Mouse (Mus musculus) urinary bladder, postnatal 4 days (tissue): Measurements from ENCODE around the gene Kmo.

Experiments used
- DNase-seq, 2 experiments: peaks; one replicate each; pipeline ENCODE4 v3.0.0; 2021 to 2022; ENCODE audit warnings: low spot score in 2 of 2

Gene Kmo

DNA sequence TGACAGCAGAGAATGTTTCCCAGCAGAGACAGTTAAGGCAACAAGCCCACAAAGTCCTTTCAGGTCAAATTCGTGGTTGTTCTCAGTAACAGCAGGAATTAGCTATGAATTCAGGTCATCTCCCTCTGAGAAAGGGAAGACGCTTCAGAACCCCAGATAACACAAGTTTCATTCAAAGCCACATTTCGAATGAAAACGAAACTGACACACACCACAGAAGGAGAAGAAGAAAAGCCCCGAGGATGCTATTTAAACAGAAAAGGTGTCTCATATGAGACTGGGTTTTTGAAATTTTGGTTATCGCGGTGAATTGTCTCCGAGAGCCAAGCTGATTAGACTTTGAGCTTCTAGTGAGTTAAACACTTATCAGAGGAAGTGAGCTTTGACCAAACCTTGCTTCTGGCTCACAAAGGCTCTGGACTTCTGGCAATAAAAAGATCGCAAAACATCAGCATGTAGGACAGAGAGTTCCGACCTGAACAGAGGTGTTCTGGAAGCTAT, 11.6 kb downstream of the Kmo start:
- no peak for DNase-seq

GRCm38 (mm10) chr1:175632470-175632869, 12.3 kb downstream of the Kmo start:
- no peak for DNase-seq

DNA sequence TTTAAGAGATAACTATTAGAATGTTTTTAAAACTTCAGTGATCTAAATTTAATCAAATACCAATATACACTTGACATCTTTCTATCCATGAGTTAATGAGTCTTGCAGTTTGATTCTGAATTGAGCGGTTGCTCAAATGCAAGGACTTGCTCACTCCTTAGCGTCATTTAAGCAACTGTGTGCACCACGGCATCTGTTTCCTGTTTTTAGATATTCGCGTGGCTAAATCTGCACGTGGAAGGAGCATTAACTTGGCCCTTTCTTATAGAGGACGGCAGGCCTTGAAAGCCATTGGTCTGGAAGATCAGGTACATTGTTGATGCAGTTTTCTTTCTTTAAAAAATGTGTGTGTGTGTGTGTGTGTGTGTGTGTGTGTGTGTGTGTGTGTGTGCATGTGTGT, 17.5 kb downstream of the Kmo start:
- no peak for DNase-seq

DNA sequence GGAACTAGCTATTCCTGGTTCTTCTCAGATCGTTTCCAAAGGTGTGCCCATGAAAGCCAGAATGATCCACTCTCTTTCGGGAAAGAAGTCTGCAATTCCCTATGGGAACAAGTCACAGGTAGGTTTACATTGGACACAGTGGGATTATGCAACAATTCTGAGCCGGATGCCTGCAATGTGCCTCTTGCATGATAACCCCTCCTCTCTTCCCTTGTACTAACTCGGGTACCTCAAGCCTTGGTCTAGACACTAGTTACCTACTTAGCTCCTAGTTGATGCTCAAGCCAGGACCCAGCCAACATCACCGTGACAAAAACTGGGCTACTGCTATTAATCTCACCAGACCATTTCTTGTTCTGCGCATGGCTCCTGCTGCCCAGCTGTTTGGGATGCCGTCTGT, 18.9 kb downstream of the Kmo start:
- DNase-seq, result no peak

- DNase-seq, result no peak
These were observed 20.4 kb downstream of the Kmo start for GRCm38 (mm10) chr1:175640435-175641150.

DNA sequence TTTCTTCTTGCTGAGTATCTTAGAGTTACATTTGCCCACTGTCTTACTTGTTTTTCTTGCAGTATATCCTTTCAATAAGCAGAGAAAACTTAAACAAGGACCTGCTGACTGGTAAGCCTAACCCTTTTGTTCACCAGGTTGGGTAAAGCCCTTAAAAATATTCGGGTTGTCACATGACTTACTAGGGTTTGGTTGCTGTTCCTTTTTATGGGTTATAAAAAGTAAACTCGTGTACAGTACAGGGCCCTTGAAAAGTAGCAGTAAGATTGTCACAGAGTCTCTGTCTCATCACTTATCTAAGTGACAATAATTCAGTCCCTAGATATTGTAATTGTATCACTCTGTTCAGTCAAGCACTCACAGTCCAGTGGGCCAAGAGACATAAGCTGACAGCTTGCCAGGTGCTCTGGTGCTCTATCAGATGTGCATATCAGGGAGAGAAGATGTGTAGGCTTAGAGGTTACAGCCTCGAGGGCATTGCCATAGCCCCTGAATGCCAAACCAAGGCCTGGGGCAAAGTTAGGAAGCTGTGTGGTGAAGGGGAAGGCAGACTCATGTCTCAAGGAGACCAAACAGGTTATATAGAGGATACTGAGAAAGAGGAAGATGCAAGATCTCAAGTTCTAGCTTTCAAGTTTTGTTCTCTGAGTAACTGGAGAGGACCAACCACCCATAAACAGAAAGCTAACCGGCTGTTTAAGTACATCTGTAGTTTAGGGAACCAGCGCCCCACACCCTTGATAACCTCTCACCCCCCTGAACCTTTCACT, 23.5 kb downstream of the Kmo start:
- no peak for DNase-seq

- no peak for DNase-seq
These were observed 26.8 kb downstream of the Kmo start for GRCm38 (mm10) chr1:175646952-175647351.

DNA sequence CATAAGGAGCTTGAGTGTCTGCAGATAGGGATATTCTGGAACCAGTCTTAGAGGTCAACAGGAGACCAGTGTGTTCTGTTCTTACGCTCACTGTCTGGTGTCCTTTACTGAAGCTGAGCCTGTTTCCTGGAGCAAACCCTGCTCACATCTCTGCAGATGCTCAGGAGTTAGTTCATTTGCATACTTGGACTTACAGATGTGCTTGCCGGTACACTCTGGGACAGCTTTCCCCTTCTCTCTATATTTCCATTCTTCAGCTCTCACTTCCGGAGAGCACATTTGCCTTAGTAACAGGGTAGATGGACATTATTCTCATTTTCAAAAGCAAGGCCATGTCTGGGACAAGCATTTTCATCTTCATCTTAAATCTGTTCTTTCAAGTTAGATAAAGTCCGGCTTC, 28.4 kb downstream of the Kmo start:
- no peak for DNase-seq

GRCm38 (mm10) chr1:175659900-175660299, 39.7 kb downstream of the Kmo start:
- DNase-seq, result no peak

DNA sequence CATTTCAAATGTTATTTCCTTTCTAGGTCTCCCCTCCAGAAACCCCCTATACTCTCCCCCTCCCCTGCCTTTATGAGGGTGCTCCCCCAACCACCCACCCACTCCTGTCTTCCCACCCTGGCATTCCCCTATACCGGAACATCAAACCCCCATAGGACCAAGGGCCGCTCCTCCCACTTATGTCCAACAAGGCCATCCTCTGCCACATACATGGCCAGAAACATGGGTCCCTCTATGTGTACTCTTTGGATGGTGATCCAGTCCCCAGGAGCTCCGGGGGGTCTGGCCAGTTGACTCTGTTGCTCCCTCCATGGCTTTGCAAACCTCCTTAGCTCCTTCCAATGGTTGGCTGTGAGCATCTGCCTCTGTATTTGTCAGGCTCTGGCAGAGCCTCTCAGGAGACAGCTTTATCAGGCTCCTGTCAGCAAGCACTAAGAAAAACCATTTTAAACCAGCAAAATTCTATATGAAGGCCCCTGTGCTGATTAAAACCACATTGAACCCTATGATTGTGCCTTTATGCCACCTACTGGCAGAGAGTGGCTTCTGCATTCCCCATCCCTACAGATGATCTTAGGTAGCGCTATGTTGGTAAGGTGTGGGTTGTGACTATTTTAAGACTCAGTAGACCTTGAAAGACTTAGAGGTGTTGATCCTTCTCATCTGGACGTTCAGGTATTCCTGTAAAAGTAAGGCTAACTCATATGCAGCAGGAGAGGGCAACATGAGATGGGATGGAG, 48.7 kb downstream of the Kmo start:
- no peak for DNase-seq

- DNase-seq, result no peak
These were observed 49.3 kb downstream of the Kmo start for GRCm38 (mm10) chr1:175669456-175669855.

DNA sequence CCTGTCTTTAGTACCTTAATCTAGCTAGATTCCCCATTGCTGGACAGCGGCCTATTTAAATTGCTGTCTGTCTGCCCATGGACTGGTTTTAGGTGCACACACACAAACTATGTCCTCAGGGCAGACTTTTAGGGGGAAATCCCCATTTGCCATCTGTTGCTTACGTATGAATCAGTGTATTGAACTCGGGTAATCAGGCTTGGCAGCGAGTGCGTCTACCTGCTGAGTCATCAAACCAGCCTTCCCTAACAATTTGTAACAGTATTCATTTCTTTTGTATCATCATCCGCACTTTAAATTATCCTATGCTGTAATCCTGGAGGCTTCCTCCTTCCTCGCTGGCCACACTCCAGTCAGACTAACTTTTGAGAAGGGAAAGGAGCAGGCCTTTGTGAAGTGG, 49.9 kb downstream of the Kmo start:
- no peak for DNase-seq

DNA sequence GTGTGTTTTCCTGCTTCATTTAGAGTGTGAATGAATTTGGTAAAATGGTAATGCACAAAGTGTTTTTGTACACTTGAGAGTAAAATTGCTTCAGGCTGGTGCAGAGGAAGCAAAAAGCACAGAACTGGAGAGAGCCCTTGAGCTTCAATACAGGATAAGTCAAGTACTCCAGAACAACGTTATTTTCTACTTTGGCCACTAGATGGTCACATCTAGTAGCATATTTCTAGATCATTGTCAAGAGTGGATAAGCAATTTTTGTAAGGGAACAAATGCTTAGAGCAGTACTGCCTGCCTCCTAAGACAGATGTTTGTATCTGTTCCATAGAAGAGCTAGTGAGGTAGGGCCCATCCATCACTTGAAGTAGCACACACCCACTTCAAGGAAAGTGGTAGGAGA, 51.4 kb downstream of the Kmo start:
- no peak for DNase-seq

DNA sequence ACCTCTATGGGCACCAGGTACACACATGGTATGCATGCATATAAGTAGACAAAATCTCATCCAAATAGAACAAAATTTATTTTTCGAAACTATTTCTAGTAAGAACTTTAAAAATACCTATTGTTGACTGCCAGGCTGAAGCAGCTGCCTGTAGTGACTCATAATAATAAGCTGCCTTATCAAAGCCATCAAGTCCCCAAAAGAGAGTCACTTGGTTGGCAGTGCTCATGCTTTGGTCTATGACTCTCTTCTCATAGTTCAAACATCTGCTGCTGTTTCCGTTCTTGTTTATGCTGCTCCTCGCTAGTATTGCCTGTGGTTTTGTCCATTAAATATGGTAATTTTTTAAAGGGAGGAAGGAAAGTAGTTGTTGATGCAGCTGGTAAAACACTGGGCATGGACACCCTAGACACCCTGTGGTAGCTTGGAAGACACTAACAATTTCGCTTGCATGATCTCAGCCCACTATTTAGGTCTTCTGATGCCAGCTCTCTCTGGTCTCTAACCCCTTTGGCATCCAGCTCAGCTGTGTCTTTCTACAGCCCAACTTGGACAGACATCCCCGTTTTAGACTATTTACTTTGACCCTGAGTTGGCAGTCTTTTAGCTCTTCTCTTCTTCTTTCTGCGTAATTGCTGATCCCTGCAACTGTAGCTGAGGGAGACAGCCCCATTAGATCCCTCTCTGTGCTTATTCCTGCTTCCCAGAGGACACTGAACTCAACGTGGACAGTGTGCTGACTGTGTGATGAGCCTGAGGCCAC, 53.6 kb downstream of the Kmo start:
- DNase-seq, result no peak

DNA sequence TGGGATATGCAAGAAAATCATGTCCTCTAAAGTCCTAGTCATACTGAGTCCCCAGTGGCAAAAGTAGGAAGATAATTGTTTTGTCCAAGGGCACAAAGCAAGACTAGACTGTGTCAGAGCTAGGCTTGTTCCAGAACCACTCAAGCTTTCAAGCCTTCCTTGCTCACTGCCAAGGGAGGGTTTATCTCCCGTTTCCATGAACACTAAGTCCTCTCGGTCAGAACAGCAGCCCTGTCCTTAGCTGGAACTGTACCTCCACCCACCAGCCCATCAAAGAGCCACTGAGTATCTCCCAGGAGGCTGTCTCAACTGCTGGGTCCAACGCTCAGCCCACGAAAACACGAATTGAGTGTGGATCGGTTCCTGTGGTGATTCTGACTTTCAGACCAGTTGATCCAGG, 54.9 kb downstream of the Kmo start:
- no peak for DNase-seq

DNA sequence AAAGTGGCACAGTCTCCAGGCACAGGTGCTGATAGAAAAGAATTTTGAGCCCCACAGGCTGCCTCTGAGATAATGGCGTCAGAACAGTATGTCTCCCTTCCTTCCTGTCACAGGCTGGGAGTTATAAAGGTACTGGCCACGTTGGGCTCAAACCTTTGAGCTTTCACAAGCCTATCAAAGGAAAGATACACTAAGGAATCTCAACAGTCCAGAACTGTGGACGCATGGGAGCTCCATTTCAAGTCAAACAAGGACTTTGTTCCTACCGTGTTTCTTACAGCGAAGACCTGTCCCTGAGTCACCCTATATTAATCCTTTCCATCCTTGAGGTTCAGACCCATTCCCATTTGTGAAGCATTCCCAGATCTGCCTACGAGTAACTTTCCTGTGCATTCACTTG, 57.3 kb downstream of the Kmo start:
- no peak for DNase-seq

GRCm38 (mm10) chr1:175680995-175681394, 60.8 kb downstream of the Kmo start:
- no peak for DNase-seq

DNA sequence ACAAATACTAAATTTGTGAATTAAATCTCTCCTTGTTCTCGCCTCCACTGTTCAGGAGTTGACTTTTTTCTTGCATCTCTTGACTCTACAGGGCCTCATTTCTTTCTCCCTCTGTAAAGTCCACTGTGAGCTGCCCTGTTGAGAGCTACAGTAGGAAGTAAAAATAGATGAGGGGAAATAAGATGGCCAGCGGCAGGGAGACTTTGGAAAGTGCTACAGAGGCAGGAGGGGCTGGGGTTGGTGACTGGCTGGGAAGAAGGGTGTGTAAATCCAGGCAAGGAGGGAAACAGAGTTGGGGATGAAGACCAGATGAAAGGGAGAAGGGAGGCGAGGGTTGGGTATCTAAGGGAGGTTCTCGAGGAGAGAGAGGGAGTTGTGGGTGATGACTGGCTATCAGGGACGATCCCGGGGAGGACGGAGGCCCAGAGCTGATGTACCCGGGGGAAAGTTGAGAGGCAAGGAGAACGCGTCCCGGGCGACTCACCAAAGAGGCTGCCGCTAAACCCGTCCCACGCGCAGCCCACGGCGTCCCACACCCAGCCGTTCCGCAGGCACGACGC, 71.6 kb downstream of the Kmo start:
- DNase-seq, result no peak

- DNase-seq, result peak; percentile 98
These were observed 72.2 kb downstream of the Kmo start, which contains the start of the genes Opn3 and Chml for GRCm38 (mm10) chr1:175692246-175692996. TSS of gene Opn3 (minus strand) at chr1:175692776. TSS of gene Chml (minus strand) at chr1:175692901.

GRCm38 (mm10) chr1:175692997-175693361, 72.8 kb downstream of the Kmo start:
- DNase-seq, result no peak
